Mouse (Mus musculus): ENCODE data around the gene Gnl3l.

The Gnl3l gene

GRCm38 (mm10) chrX:150956522-150957300 lies 60.4 kb downstream of the Gnl3l start:
- peak; percentile 79 to 80 for DNase-seq (ENCODE audit: low spot score in 2 of 2)

DNA sequence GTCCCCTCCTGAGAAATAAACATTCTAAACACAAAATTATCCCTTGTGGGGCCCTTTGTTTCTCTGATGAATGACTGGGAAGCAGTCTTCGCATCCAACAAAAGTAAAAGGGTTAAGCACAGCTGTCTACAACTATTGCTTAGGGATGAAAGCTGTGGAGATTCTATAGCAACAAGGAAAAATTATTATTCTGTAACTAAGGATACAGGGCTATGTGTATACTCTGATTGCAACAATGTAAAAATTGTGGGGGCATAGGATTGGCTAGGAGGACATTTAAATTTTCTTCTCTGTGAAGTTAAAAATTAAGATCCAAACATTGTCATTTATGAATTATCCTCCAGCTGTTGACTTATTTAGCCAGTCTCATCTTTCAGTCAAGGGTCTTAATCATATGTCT lies 61.1 kb downstream of the Gnl3l start:
- no peak for DNase-seq (ENCODE audit: low spot score in 2 of 2)

- DNase-seq (ENCODE audit: low spot score in 2 of 2) = no peak
These were observed 61.7 kb downstream of the Gnl3l start for GRCm38 (mm10) chrX:150955441-150955840.

GRCm38 (mm10) chrX:150954721-150955120 lies 62.4 kb downstream of the Gnl3l start:
- DNase-seq (ENCODE audit: low spot score in 2 of 2) = no peak

Measured in urinary bladder, postnatal 4 days (tissue).